ENCODE assay signal across 35 mouse cellular contexts in genomic region chr1:72493454-72493853, GRCm38 (mm10). TPM values are rescaled to one million over a fixed set of nuclear protein-coding genes. Genes with fewer than 3 reads are reported as not detected.
"Had no signal": no experiment of that assay in that cellular context is flagged by ENCODE, and none has a peak within 500 bp of the region (broad histone marks: within the 10 kb centered on the region; RNA-seq: fewer than 3 reads in every experiment).

No protein-coding gene starts in this region.

- H3K36me3 ChIP-seq: heart, embryonic 12.5 days; heart, embryonic 13.5 days; heart, embryonic 15.5 days; hindbrain, embryonic 10.5 days; hindbrain, embryonic 12.5 days; hindbrain, embryonic 13.5 days; hindbrain, embryonic 15.5 days; intestine, embryonic 15.5 days; kidney, embryonic 15.5 days had no signal

- ATAC-seq: hindbrain, postnatal 0 days; inflammation-experienced regulatory T-cells, adult 6 months; intestine, embryonic 15.5 days; intestine, embryonic 16.5 days; intestine, postnatal 0 days had no signal

- H3K4me2 ChIP-seq: heart, embryonic 11.5 days; heart, embryonic 12.5 days; heart, embryonic 13.5 days; heart, embryonic 15.5 days; hindbrain, embryonic 12.5 days; hindbrain, embryonic 13.5 days; hindbrain, embryonic 14.5 days; hindbrain, embryonic 15.5 days; intestine, embryonic 15.5 days; kidney, embryonic 15.5 days had no signal

- H3K27me3 ChIP-seq: heart, embryonic 12.5 days; heart, embryonic 13.5 days; heart, embryonic 15.5 days; hindbrain, embryonic 12.5 days; hindbrain, embryonic 13.5 days; hindbrain, embryonic 15.5 days; intestine, embryonic 15.5 days; kidney, embryonic 15.5 days had no signal

- H3K9ac ChIP-seq: heart, embryonic 12.5 days; heart, embryonic 13.5 days; heart, embryonic 15.5 days; hindbrain, embryonic 12.5 days; hindbrain, embryonic 13.5 days; hindbrain, embryonic 14.5 days; hindbrain, embryonic 15.5 days; intestine, embryonic 15.5 days; kidney, embryonic 15.5 days had no signal

- H3K4me3 ChIP-seq: heart, embryonic 12.5 days; heart, embryonic 13.5 days; heart, embryonic 15.5 days; hindbrain, embryonic 10.5 days; hindbrain, embryonic 12.5 days; hindbrain, embryonic 13.5 days; hindbrain, embryonic 15.5 days; intestine, embryonic 15.5 days; kidney, embryonic 15.5 days; layer of hippocampus, adult 2 months; left cerebral cortex, adult 2 months had no signal

- H3K27ac ChIP-seq: heart, embryonic 13.5 days; heart, embryonic 15.5 days; hindbrain, embryonic 10.5 days; hindbrain, embryonic 12.5 days; hindbrain, embryonic 13.5 days; hindbrain, embryonic 14.5 days; hindbrain, embryonic 15.5 days; hindbrain, postnatal 0 days; intestine, embryonic 15.5 days; kidney, embryonic 15.5 days; kidney, postnatal 0 days; layer of hippocampus, adult 2 months; left cerebral cortex, adult 2 months had no signal

- DNase-seq: heart, postnatal 14 days; heart, postnatal 36 days; heart, postnatal 4 days; kidney, adult 11 months; kidney, adult 18-20 months; kidney, adult 2 months; kidney, adult 8-10 months; kidney, adult 9 months; kidney, postnatal 10 days; kidney, postnatal 14 days; kidney, postnatal 25 days; kidney, postnatal 36 days; kidney, postnatal 4 days had no signal

- H3K9me3 ChIP-seq: heart, embryonic 12.5 days; heart, embryonic 13.5 days; heart, embryonic 15.5 days; hindbrain, embryonic 10.5 days; hindbrain, embryonic 12.5 days; hindbrain, embryonic 13.5 days; hindbrain, embryonic 15.5 days; intestine, embryonic 15.5 days; kidney, embryonic 15.5 days had no signal

- H3K4me1 ChIP-seq: heart, embryonic 12.5 days; heart, embryonic 15.5 days; intestine, embryonic 15.5 days; kidney, embryonic 15.5 days had no signal

RNA-seq across cellular contexts. Expression of gene March4, which starts 43.3 kb away (rescaled TPM):
- total RNA-seq: heart, postnatal 36 days; heart, postnatal 4 days; hematopoietic stem cell, adult 5-6 weeks had no signal
- polyA plus RNA-seq: heart, embryonic 11.5 days; heart, embryonic 12.5 days; heart, embryonic 13.5 days; heart, embryonic 16.5 days; heart, postnatal 0 days; inflammation-experienced regulatory T-cells, adult 6 months; kidney, embryonic 14.5 days; kidney, postnatal 0 days had no signal
